Mouse (Mus musculus): ENCODE measurements around the gene Hnrnpf.

- TF ChIP-seq GATA1 (IDR thresholded peaks at IDR 0.05; ENCODE audit: borderline replicate concordance, low read length) (no peak), FLI1 (IDR thresholded peaks at IDR 0.05; ENCODE audit: low read length) (no peak)
Measured at GRCm38 (mm10) chr6:117963201-117963600, 63.1 kb downstream of the Hnrnpf start.
